Mouse (Mus musculus): ENCODE measurements around the gene Aftph.
A peak's percentile ranks its signal among the peaks of the same experiment; 100 is the strongest.
"Not testable (repeated sequence)": the region's sequence is repeated elsewhere in the genome, so short reads cannot be mapped to it uniquely, and the experiment has no call there.

Aftph gene

GRCm38 (mm10) chr11:20741201-20742100 lies at the start of gene Aftph:
Aftph (minus strand) TSS chr11:20741589.
- peak; percentile 96 for DNase-seq (ENCODE audit: low spot score)

GRCm38 (mm10) chr11:20789015-20789414 lies 47.6 kb upstream of the Aftph start:
- no peak for DNase-seq (ENCODE audit: low spot score)

- DNase-seq (ENCODE audit: low spot score): no peak
These were observed 46.7 kb upstream of the Aftph start for GRCm38 (mm10) chr11:20788070-20788469.

GRCm38 (mm10) chr11:20786191-20786590 lies 44.8 kb upstream of the Aftph start:
- no peak for DNase-seq (ENCODE audit: low spot score)

GRCm38 (mm10) chr11:20785186-20785585 lies 43.8 kb upstream of the Aftph start:
- no peak for DNase-seq (ENCODE audit: low spot score)

- DNase-seq (ENCODE audit: low spot score): no peak
These were observed 43.4 kb upstream of the Aftph start for GRCm38 (mm10) chr11:20784776-20785175.

GRCm38 (mm10) chr11:20783467-20783866 lies 42.1 kb upstream of the Aftph start:
- DNase-seq (ENCODE audit: low spot score): no peak

GRCm38 (mm10) chr11:20782620-20783019 lies 41.2 kb upstream of the Aftph start:
- DNase-seq (ENCODE audit: low spot score): no peak

GRCm38 (mm10) chr11:20780312-20780711 lies 38.9 kb upstream of the Aftph start:
- no peak for DNase-seq (ENCODE audit: low spot score)

- no peak for DNase-seq (ENCODE audit: low spot score)
These were observed 37.6 kb upstream of the Aftph start for GRCm38 (mm10) chr11:20778861-20779563.

GRCm38 (mm10) chr11:20778298-20778697 lies 36.9 kb upstream of the Aftph start:
- no peak for DNase-seq (ENCODE audit: low spot score)

- DNase-seq (ENCODE audit: low spot score): no peak
These were observed 35.3 kb upstream of the Aftph start for GRCm38 (mm10) chr11:20776668-20777067.

GRCm38 (mm10) chr11:20772642-20773041 lies 31.3 kb upstream of the Aftph start:
- DNase-seq (ENCODE audit: low spot score): no peak

GRCm38 (mm10) chr11:20771827-20772226 lies 30.4 kb upstream of the Aftph start:
- not testable (repeated sequence) for DNase-seq (ENCODE audit: low spot score)

- not testable (repeated sequence) for DNase-seq (ENCODE audit: low spot score)
These were observed 20.6 kb upstream of the Aftph start for GRCm38 (mm10) chr11:20761984-20762383.

- no peak for DNase-seq (ENCODE audit: low spot score)
These were observed 9.2 kb upstream of the Aftph start for GRCm38 (mm10) chr11:20750573-20750972.

- DNase-seq (ENCODE audit: low spot score): no peak
These were observed 2.0 kb upstream of the Aftph start for GRCm38 (mm10) chr11:20743353-20743752.

- no peak for DNase-seq (ENCODE audit: low spot score)
These were observed 1.0 kb upstream of the Aftph start for GRCm38 (mm10) chr11:20742361-20742897.

GRCm38 (mm10) chr11:20740481-20741200 lies 748 bp downstream of the Aftph start:
- peak; percentile 14 for DNase-seq (ENCODE audit: low spot score)

- no peak for DNase-seq (ENCODE audit: low spot score)
These were observed 7.3 kb downstream of the Aftph start for GRCm38 (mm10) chr11:20734066-20734465.

GRCm38 (mm10) chr11:20733486-20734030 lies 7.8 kb downstream of the Aftph start:
- DNase-seq (ENCODE audit: low spot score): no peak

GRCm38 (mm10) chr11:20729403-20729802 lies 12.0 kb downstream of the Aftph start:
- no peak for DNase-seq (ENCODE audit: low spot score)
